ENCODE assay signal across 9 mouse cellular contexts in the genomic region with DNA sequence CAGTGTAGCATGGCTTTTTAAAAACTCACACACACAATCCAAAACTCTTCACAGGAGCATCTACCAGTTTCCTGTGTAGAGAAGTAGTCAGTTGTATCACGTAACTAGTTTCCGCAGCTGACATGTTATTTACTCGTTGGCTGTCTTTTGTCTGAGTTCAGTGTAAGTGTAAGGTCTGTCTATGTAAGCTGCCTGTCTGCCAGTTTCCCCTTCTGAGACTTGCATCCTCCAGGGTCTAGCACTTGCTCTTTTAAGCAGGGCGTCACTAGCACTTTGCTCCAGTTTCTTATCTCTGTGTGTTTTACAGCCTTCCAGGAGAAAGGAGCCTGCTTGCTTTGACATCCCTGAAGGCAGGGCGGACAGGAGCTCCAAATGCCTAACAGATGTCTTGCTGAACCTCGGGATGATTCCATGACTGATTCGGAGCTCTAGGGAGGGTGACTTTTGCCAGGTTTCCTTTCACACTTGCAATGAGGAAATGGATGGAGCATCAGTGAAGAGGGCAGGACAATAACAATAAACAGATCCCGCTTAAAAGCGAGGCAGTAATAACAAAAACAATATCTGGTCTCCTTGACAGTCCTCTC.
A peak's percentile ranks its signal among the peaks of the same experiment; 100 is the strongest.
DNase-seq lines count a peak whose midpoint lies in the region; ATAC-seq and TF ChIP-seq lines count a peak whose summit lies in the region.
"Had no signal": no experiment of that assay in that cellular context is flagged by ENCODE, and none has a peak within 500 bp of the region (broad histone marks: within the 10 kb centered on the region; RNA-seq: fewer than 3 reads in every experiment).

No protein-coding gene starts in this region.

- peak; percentile 2 to 3 for DNase-seq in lung, adult 18-20 months
- DNase-seq in lung, postnatal 25 days (ENCODE audit: low spot score) = no peak
- DNase-seq in gastrocnemius, adult 2 months = peak; percentile 33
- peak; percentile 4 to 5 for DNase-seq in heart, postnatal 14 days
- peak; percentile 70 for DNase-seq in skeletal muscle tissue, adult 2 months (ENCODE audit: low read depth, low spot score)
- DNase-seq in c-Kit-positive CD71-positive TER-119-positive erythroid progenitor cells, embryonic 14.5 days (ENCODE audit: low spot score) = no peak

- peak overlapping the region; percentile 33 for H3K4me3 ChIP-seq in gastrocnemius, adult 2 months
- H3K4me3 ChIP-seq: heart, adult 2 months; limb, embryonic 15.5 days had no signal

- TF ChIP-seq CTCF in gastrocnemius, adult 2 months (IDR thresholded peaks at IDR 0.05) = no peak

- H3K27ac ChIP-seq in gastrocnemius, adult 2 months = peak overlapping the region; percentile 35
- H3K27ac ChIP-seq: heart, adult 2 months; limb, embryonic 15.5 days had no signal

- ATAC-seq in cerebellum, adult (ENCODE audit: insufficient number of reproducible peaks, low FRiP score, low TSS enrichment) = no peak

- intact Hi-C loops in gastrocnemius, adult 2 months (cut with DNase I) = no loop called here
- intact Hi-C loops in heart, postnatal 14 days (cut with DNase I) = no loop called here

Comparison
In these comparisons a context has a peak if more than half of its experiments do, and no peak if none do; other contexts are left out.
1. DNase-seq: peak in lung, adult 18-20 months (2 of 2), gastrocnemius, adult 2 months (single experiment), heart, postnatal 14 days (2 of 2) and skeletal muscle tissue, adult 2 months (single experiment); none in lung, postnatal 25 days (single experiment) and c-Kit-positive CD71-positive TER-119-positive erythroid progenitor cells, embryonic 14.5 days (single experiment).